ENCODE assay signal across 20 mouse cellular contexts in the genomic region with DNA sequence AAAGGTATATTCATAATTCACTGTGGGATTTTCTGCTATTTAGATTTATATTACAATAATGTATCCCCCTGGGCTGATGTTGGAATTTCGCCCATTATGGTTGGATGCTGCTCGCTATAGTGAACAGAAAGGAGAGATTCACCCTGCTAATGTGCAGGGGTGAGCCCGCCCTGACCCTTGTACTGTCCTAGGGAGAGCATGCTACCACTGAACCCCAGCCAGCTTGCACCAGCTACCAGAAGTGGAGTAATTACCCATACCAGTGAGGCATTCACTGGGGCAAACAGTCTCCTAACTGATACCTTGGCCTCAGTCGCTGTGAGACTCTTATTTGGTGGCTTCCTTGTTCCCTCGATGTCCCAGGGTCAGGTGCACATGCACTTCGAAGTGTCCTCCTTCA.
DNase-seq lines count a peak whose midpoint lies in the region; ATAC-seq and TF ChIP-seq lines count a peak whose summit lies in the region.
"Had no signal": no experiment of that assay in that cellular context is flagged by ENCODE, and none has a peak within 500 bp of the region (broad histone marks: within the 10 kb centered on the region; RNA-seq: fewer than 3 reads in every experiment).

No protein-coding gene starts in this region.

- 0 out of 2 replicates have a peak, but pooled peaks cover 9% of the 10 kb centered on the region for H3K27me3 ChIP-seq in kidney, embryonic 15.5 days
- peaks cover 2% of the 10 kb centered on the region; the same call in 1 of the 2 replicates for H3K27me3 ChIP-seq in kidney, embryonic 14.5 days (ENCODE audit: control insufficient read depth, insufficient read depth, low read length)
- no peaks in the 10 kb centered on the region for H3K27me3 ChIP-seq in intestine, postnatal 0 days (replicated peaks; ENCODE audit: control insufficient read depth, insufficient read depth, low read length)
- no peaks in the 10 kb centered on the region for H3K27me3 ChIP-seq in limb, embryonic 10.5 days (ENCODE audit: low read depth, poor library complexity, severe bottlenecking)
- H3K27me3 ChIP-seq: hindbrain, embryonic 12.5 days; Patski had no signal

- peak; percentile 58 for DNase-seq in kidney, adult 11 months
- DNase-seq in kidney, adult 8-10 months: peak; percentile 53 to 59
- DNase-seq in kidney, postnatal 25 days: peak; percentile 54 to 78
- no peak for DNase-seq in limb, embryonic 10.5 days (ENCODE audit: low spot score)
- DNase-seq: adrenal gland, postnatal 10 days; adrenal gland, postnatal 36 days; cerebellum, adult 18-20 months; cerebellum, adult 9-10 months; cerebellum, postnatal 14 days; gastrocnemius, postnatal 10 days; gastrocnemius, postnatal 36 days had no signal

- H3K9ac ChIP-seq in kidney, embryonic 15.5 days: no peak overlapping the region
- no peak overlapping the region for H3K9ac ChIP-seq in kidney, embryonic 14.5 days (ENCODE audit: low read depth, low read length)
- H3K9ac ChIP-seq in intestine, postnatal 0 days (ENCODE audit: low read depth, low read length): no peak overlapping the region
- H3K9ac ChIP-seq: forebrain, embryonic 13.5 days; hindbrain, embryonic 12.5 days had no signal

- H3K4me1 ChIP-seq in kidney, embryonic 15.5 days: peaks cover 26% of the 10 kb centered on the region
- peaks cover 18% of the 10 kb centered on the region for H3K4me1 ChIP-seq in kidney, embryonic 14.5 days (ENCODE audit: control insufficient read depth, insufficient read depth, low read length)
- H3K4me1 ChIP-seq in intestine, postnatal 0 days (replicated peaks; ENCODE audit: control insufficient read depth, insufficient read depth, low read length): no peaks in the 10 kb centered on the region
- H3K4me1 ChIP-seq in limb, embryonic 10.5 days: peaks cover 41% of the 10 kb centered on the region

- WGBS in kidney, embryonic 15.5 days: 90% methylated on average over 6 of the region's 6 CpGs
- 96% methylated on average over 6 of the region's 6 CpGs for WGBS in kidney, embryonic 14.5 days
- 93% methylated on average over 6 of the region's 6 CpGs for WGBS in intestine, postnatal 0 days
- 91% methylated on average over 6 of the region's 6 CpGs for WGBS in limb, embryonic 10.5 days

- no peak overlapping the region for H3K4me2 ChIP-seq in kidney, embryonic 15.5 days
- H3K4me2 ChIP-seq in kidney, embryonic 14.5 days (replicated peaks; ENCODE audit: low read depth, low read length): no peak overlapping the region
- H3K4me2 ChIP-seq in intestine, postnatal 0 days (replicated peaks; ENCODE audit: low read depth): no peak overlapping the region
- H3K4me2 ChIP-seq: forebrain, embryonic 13.5 days; heart, embryonic 11.5 days; hindbrain, embryonic 12.5 days had no signal

- H3K4me3 ChIP-seq in kidney, embryonic 15.5 days (replicated peaks): no peak overlapping the region
- H3K4me3 ChIP-seq in kidney, embryonic 14.5 days (ENCODE audit: low read length): no peak overlapping the region
- H3K4me3 ChIP-seq in intestine, postnatal 0 days (ENCODE audit: low read depth, low read length): no peak overlapping the region
- H3K4me3 ChIP-seq in limb, embryonic 10.5 days: no peak overlapping the region
- H3K4me3 ChIP-seq: forebrain, embryonic 10.5 days; forebrain, embryonic 13.5 days; hindbrain, embryonic 12.5 days had no signal

- H3K36me3 ChIP-seq in kidney, embryonic 15.5 days: 0 out of 2 replicates have a peak, but pooled peaks cover 3% of the 10 kb centered on the region
- no peaks in the 10 kb centered on the region for H3K36me3 ChIP-seq in kidney, embryonic 14.5 days (ENCODE audit: control insufficient read depth, insufficient read depth, low read length)
- peaks cover 6% of the 10 kb centered on the region; the same call in 1 of the 2 replicates for H3K36me3 ChIP-seq in intestine, postnatal 0 days (ENCODE audit: control insufficient read depth, insufficient read depth)
- peaks cover 16% of the 10 kb centered on the region for H3K36me3 ChIP-seq in limb, embryonic 10.5 days

- ATAC-seq in kidney, embryonic 15.5 days (replicated peaks; ENCODE audit: low FRiP score): no peak
- no peak for ATAC-seq in kidney, embryonic 14.5 days (ENCODE audit: low FRiP score, low TSS enrichment)
- ATAC-seq in intestine, postnatal 0 days: no peak
- ATAC-seq: forebrain, embryonic 13.5 days; forebrain, embryonic 16.5 days; Patski had no signal

- no peaks in the 10 kb centered on the region for H3K9me3 ChIP-seq in kidney, embryonic 15.5 days (replicated peaks)
- no peaks in the 10 kb centered on the region for H3K9me3 ChIP-seq in kidney, embryonic 14.5 days (ENCODE audit: control insufficient read depth, low read length)
- no peaks in the 10 kb centered on the region for H3K9me3 ChIP-seq in intestine, postnatal 0 days (ENCODE audit: control insufficient read depth)
- no peaks in the 10 kb centered on the region for H3K9me3 ChIP-seq in limb, embryonic 10.5 days (replicated peaks)
- H3K9me3 ChIP-seq: forebrain, embryonic 10.5 days; forebrain, embryonic 13.5 days; hindbrain, embryonic 12.5 days had no signal

- no peak overlapping the region for H3K27ac ChIP-seq in kidney, embryonic 15.5 days
- H3K27ac ChIP-seq in kidney, embryonic 14.5 days (ENCODE audit: low read depth, low read length): no peak overlapping the region
- no peak overlapping the region for H3K27ac ChIP-seq in intestine, postnatal 0 days (ENCODE audit: low read depth, low read length)
- H3K27ac ChIP-seq in limb, embryonic 10.5 days: no peak overlapping the region
- H3K27ac ChIP-seq: forebrain, embryonic 10.5 days; forebrain, embryonic 13.5 days; hindbrain, embryonic 12.5 days had no signal

- no peak for TF ChIP-seq CTCF in intestine, postnatal 0 days (IDR thresholded peaks at IDR 0.05; ENCODE audit: low read depth)
